Mouse (Mus musculus) embryonic fibroblast, embryonic 13.5 days (primary cell): ENCODE measurements at regions not wholly inside any gene's neighbourhood (a gene's known extent, or its start where the extent isn't known, plus 50 kb on each side); places are given as distances from the start of the nearest gene placed in this dataset.

Experiments
- CTCF ChIP-seq: IDR thresholded peaks from 2 replicates; pipeline ENCODE4 v1.5.1; 2011; ENCODE audit warnings: mild to moderate bottlenecking, control low read depth, low read length, moderate library complexity, borderline replicate concordance; ENCODE audit not compliant: insufficient read depth
- POLR2A ChIP-seq: IDR thresholded peaks from 2 replicates; pipeline ENCODE4 v1.6.1; 2011; ENCODE audit warnings: low read depth, mild to moderate bottlenecking, control low read depth, low read length, moderate library complexity

GRCm38 (mm10) chr19:15047896-15048295 is 450.0 kb upstream of the Tle4 start:
- TF ChIP-seq CTCF, result no peak
- no peak for TF ChIP-seq POLR2A
